Mouse (Mus musculus) retina, postnatal 1 day (tissue): Measurements from ENCODE around the gene Hoxd1.

Experiments used
- DNase-seq: peaks from one replicate; pipeline ENCODE4 v3.0.0-alpha.2; 2012

Gene Hoxd1

DNA sequence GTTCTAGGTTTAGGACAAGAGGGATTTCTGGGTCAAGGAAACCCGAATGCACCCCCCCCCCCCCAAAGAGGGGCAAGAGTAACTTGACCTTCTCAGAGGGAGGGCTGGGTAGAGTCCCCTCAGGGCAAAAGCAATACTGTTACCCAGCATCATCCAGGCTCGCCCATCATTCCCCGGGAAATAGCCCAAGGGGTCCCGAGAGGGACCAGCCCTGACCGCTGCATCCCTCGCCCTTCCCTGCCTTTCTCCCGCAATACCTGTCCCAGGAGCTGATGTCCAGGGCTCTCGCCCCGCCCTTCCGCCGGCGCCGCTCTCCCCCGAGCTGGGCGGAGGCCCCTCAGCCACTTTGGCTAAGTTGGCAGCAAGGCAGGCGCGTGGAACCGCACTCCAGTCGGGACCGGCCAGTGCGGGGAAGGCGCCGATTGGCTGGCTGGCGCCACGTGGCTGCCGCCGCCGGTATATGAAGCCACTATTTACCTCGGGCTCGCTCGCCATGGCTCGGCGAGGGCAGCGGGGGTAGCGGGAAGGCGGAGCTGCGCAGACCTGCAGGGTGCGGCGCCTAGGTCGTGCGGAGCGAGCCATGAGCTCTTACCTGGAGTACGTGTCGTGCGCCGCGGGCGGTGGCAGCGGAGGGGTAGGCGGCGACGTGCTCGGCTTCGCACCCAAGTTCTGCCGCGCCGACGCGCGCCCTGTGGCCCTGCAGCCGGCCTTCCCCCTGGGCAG is at the start of gene Hoxd1:
Gene Hoxd1, plus strand, starts transcription at position 459 of the 723 bp plus-strand sequence.
- peak; percentile 65 for DNase-seq

DNA sequence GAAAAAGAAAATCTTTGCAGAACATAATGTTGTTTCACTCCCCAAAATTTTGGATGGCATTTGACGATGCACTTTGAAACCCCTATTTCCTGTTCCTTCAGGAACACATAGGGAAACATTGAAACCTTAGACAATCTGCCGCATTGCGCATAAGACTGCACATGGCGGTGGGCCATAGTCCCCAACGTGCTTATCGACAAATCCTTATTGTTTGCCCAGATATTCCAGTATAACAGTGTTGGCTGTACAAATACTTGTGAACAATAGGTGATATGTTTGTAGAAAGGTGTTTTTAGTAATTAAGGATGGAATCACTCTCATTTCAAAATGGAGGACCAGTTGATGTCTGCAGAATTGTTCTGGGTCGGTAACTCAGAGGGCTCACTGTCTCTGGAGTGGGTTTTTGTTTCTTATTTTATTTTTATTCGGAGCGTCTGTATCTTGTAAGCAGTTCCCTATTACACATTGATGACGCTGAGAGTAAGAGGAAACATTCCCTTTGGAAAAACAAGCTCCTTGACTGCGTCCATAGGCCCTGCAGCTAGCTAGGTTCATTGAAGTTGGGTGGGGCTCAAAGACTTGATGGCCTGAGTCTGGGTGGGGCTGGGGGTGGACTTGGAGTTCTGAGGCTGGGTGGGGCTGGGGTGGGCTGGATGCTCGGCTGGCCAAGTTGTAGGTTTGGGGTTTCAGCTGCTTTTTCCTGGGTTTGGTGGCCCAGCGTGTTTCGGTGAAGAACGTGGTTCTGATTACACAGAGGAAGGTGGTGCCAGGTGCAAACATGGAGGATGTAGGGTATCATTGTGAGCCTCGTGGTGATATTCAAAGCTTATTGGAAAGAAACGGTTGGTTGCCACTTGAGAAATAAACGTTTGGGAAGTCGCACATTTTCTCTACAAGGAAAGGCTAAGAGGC is 49.3 kb upstream of the Hoxd1 start:
- no peak for DNase-seq

DNA sequence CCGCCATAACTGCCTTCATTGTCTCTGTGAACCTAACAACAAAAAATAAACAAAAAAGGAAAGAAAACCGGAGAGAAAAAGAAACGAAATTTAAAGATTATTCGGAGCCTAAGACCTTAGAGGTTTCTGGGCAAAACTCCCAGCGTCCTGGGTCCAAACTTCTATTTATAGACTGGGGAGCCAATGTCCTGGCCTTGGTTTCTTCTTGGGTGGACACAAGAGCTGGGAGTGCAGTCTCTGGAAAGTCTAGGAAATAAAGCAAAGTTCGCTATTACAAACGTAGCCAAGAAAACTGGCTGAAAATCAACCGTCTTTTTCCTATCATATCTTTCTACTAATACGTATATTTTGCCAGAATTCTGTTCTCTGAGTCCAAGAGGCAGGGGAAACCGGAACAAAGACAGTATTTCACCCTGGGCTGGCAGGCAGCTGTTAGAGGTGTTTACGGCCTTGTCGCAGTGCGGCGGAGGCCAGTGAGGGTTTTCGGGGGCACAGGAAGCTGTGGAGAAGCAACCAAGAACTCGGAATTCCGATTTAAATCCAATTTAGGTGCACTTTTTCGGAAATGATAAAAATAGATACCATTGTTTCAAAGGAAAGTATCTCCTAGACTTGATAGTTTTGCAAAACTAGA is 48.5 kb upstream of the Hoxd1 start:
- DNase-seq: no peak

DNA sequence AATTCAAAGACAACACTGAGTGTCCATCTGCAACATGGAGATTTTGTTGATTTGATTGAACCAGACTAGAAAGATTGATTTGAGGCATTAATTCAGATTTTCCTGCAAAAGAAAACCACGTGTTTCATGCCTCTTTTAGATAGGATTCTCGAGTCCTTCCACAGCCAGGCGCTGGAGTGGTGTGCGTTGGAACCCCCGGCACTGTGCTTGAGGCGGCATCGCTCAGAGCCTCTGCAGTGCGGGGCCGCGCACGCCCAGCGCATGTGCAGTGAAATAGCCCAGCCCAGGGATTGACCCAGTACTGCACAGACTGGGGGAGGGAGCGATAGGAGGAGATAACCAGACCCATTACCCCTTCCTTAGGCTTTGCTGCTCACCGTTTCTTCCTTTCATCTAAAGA is 47.9 kb upstream of the Hoxd1 start:
- DNase-seq: no peak

DNA sequence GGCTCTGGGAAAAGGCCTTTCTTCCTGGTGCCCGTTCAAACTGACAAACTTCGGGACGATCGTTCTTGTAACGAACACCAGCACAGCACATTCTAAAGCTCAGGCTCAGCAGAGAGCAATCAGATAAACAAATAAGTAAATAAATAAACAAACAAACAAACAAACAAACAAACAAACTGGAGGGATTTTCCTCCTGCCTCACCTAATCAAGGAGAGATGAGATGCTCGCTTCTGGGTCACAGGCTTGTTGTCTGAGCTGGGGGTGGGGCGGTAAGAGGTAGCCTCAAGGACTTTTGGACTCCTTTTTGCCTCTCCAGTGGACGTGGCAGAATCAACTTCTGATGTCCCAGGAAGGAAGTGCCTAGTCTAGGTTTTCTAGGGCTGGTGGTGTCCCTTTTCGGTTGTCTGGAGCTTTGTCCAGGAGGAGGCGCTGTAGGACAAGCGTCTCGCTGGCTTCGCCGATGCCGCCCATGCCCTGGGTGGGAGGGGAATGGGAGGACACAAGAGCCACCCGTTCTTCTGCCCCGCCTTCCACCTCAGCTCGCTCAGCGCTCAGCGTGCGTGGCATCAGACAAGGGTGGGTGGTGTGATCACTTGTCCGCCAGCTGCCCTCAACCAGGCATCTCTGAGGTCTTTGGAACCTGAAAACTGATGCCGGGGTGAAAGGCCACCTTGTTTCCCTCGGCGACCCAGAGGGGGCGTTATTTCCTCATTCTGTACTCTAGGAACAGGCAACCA is 47.1 kb upstream of the Hoxd1 start:
- peak; percentile 91 for DNase-seq

DNA sequence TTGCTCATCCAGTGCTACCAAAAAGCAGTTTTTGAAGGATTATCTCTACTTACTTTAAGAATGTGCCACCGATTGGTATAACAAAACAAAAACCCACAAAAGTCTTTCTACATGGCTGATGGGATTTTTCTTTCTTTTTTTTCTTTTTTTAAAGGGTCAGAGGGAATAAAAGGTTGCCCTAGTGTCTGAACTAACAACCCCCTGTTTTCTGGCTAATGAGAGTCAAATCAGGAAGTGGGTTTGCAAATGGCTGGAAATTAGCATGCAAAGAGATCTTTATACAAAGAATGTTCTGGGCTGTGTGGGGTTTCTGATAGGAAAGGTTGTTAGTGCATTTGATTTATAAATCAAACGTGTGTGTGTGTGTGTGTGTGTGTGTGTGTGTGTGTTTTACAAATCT is 42.4 kb upstream of the Hoxd1 start:
- no peak for DNase-seq

DNA sequence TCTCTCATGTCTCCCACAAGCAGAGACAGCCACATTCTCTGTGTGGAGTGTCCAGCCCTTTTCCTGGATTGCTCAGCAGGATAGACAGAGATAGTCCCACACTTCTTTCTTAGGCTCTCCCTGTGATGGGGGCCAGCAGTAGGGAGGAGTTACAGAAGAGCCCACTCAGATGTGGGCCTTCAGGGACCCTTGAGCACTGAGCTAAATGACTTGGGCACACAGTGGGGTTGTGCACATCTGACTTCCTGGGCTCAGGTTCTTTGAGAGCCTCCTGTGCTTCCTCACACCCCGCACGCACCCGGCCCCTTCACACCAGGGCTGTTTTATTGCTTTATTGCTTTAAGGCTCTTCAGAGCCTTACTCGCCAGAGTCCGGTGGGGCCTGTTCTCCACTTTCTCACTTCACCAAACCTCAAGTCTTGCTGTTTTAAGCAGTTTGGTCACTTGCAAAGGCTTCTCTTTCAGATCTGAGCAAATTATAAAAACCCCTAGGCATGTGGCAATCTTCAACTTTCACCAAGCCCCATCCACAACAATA is 41.8 kb upstream of the Hoxd1 start:
- DNase-seq: no peak

DNA sequence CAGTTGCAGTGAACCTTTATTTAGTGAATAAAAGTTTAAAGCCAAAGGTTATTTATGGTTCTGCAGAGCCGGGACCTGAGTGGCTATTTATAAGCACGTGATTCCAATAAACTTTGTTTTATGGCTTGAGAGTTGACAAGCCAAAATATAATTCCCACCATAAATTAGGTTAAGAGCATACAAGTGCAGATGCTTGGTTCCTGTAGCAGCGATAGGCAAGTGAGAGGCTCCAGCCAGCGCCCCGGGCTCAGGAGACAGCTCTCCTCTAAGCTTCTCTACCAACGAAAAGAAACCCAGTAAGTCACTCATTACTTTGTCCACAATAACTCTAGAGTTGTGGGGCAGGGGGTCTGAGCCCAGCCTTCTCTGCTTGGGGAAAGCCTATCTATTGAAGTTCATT is 40.9 kb upstream of the Hoxd1 start:
- DNase-seq: no peak

DNA sequence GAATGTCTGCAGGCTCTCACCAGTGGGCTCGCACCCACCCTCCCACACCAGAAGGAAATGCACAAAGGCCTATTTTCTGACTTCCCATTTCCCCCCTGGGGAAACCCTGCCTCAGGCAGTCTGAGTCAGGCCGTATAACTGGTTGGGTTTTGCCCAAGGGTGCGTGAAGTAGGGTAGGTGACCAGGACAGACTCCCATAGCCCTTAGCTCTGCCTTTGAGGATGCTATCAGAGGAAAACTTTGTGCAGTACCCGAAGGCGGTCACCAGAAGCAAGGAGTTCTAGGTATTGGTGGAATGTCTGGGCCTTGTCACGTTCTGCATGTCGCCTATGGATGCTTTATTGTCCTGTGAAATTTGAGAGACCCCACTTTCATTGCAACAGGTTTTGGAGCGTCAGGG is 39.8 kb upstream of the Hoxd1 start:
- no peak for DNase-seq

DNA sequence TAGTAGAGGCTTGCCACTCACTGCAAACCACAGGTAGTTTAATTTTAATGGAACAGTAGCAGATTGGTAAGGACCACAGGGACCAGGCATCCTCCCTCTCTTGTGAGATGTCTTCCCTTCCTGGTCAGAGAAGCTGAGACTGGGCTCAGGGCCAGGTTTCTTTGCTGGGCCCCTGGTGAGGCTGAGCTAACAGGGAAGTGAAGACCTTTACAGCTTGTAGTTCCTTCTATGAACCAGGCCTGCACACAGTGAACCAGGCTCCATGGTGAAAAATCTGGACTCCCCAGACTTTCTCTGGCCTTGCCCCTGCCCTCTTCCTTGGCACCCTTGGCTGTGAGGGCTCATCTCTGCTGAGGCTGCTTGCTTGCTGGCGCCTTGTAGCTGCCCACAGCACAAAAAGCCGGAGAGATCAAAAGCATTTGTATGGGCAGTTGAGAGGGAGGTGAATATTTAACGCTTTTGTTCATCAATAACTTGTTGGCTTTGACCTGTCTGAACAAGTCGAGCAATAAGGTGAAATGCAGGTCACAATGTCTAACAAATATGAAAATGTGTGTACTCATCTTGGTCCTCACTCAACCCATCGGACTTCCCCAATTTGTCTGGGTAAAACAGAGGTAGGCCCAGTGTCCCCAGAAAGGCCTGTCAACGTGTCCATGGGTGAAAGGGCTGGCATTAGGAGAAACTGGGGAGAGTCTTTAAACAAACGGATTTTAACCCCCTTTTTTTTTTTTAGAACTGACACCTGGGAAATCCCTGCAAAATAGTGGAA is 38.4 kb upstream of the Hoxd1 start:
- no peak for DNase-seq

DNA sequence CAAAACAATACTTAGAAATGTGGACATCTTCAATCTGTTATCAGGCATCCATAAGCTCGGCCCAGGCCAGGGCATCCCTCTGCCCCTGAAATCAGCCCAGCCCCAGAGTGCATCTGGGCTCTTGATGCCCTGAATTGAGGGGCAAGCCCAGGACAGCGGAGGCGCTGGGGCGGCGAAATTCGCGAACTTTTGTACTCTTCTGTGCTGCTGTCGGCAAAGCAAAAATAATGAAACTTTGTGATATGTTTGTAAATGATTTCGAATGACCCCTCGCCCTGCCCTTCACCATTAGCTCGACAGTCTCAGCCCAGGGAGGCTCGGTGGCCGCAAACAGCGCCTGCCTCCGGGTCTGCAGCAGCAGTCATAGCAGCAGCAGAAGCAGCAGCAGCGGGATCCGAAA is 37.6 kb upstream of the Hoxd1 start:
- no peak for DNase-seq

DNA sequence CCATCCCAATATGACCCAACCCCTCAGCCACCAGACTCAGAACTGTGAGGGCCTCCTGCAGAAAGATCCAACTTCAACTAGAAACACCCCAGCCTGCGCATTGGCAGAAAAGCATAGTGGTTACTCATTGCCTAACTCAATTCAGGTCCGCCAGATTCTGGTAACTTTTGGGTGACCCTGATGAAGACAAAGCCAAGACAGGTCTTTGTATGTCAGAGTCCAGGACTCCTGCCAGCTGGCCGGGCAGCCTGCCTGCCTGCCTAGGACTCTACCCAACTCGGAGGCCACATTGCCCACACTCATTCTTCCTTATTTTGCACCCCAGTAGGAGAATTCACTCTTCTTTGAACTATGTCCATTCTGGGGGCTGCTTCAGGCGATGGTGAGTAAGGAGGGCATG is 36.2 kb upstream of the Hoxd1 start, which contains the start of gene Gm28230:
Gene Gm28230, plus strand, starts transcription at position 178 of the 400 bp plus-strand sequence.
- DNase-seq: no peak

DNA sequence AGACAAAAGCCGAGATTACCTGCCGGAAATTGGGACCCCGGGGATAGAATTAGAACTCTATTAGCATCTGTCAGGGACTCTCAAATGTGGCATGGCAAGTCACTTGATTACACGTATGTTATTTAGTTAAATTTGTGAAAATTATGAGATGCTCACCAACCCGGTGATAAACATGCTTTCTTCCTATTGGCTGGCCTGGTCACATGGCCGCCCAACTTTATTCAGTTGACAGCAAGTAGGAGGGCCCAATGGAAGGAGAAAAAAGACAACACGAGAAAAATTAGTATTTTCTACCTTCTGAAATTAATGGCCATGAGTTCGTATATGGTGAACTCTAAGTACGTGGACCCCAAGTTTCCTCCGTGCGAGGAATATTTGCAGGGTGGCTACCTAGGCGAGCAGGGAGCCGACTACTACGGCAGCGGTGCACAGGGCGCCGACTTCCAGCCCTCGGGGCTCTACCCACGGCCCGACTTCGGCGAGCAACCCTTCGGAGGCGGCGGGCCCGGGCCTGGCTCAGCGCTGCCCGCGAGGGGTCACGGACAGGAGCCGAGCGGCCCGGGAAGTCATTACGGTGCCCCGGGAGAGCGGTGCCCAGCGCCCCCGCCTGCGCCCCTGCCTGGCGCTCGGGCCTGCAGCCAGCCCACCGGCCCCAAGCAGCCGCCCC is 35.7 kb upstream of the Hoxd1 start:
- no peak for DNase-seq

DNA sequence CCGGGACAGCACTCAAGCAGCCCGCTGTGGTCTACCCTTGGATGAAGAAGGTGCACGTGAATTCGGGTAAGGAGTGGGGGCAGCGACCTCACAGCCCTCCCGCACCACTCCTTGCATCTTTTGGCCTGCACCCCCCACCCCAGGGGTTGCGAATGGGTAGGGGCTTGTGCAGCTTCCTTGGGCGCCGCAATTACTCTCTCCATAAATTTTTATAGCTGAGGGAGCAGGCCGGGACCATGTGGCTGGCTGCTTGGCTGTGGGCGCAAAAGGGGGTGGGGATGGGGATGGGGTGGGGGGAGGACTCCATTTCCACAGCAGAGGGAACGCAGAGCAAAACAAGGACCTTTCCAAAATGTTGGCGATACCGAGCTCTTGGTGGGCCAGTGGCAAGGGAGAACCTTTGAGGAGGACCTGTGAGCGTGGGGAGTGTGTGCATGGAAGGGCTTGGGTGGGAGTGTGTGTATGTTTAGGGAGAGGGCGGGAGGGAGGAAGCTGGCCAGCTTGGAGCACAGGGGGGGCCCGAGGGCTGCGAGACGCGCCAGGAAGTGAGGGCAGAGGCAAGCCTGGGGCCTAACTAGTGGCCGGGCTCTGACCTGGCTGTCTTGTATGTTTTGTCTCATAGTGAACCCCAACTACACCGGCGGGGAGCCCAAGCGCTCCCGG is 35.0 kb upstream of the Hoxd1 start:
- DNase-seq: no peak

DNA sequence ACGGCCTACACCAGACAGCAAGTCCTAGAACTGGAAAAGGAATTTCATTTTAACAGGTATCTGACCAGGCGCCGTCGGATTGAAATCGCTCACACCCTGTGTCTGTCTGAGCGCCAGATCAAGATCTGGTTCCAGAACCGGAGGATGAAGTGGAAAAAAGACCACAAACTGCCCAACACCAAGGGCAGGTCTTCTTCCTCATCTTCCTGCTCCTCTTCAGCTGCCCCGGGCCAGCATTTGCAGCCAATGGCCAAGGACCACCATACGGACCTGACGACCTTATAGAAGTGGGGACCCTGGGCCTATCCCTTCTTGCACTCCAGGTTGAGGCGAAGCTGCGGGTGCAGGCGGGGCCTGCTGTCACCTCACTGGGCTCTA is 34.5 kb upstream of the Hoxd1 start:
- no peak for DNase-seq

DNA sequence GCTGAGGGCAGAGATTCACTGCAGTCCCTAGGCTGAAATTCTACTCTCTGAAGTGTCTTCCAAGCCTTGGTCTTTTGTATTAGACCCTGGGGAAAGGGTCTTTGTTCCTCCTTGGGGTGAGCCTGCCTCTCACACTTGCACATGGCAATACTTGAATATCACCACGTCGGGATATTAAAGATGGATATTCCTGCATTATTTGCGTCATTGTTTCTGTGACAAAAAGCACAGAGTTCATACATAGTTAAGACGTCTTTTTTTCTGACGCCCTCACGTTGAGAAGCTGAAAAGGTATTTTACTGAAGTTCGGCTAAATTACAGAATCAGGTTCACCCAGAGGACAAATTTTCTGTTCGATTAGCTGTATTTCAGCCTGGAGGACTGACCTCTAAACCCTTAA is 32.4 kb upstream of the Hoxd1 start:
- DNase-seq: no peak

DNA sequence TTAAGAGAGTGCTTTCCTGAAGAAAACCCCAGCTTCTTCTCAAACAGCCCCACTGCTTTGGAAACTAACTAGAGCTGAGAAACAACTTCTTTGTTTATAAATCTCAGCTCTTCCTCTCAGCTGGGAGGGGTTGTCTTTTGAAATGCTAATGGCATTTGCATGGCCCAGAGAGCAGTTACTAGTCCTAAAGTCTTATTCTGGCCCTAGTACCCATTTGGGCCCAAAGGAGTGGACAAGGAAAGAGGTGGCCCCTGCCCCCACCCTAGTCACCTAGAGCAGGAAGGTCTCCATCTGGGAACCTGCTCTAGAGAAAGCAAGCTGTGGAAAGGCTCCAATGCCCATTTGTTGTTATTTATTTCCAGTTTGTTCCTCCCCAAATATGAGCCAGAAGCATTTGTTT is 31.7 kb upstream of the Hoxd1 start:
- DNase-seq: no peak

DNA sequence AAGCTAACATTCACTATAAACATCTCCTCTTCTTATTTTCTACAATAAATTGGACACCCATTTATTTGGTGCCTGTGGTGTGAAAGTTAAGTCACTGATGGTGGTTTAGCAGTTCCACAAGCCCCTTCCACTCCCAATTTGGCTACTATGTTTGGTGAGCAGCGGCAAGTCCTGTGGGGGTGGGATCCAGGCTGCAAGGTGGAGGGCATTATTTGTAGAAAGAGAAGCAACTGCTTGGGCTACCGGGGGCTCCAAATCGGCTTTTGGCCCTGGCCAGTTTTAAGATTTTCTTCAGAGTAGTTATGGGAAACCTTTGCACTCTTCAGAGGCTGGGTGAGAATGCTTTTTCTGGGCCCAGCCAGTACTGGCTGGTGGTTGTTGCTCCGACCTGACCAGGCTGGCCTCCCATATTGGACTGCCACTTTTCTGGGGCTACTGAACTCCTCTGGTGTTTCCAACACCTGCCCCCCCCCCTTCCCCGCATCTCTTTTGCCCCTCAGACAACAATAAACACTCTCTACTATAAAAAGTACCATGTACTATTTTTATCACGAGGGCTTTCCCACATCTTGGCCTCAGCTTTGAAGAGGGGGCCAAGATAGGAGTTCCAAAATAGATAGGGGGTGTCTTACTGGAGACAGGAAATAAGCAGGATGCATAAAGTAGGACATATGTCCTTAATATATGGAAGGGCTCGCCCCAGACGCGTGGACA is 30.8 kb upstream of the Hoxd1 start:
- DNase-seq: no peak

DNA sequence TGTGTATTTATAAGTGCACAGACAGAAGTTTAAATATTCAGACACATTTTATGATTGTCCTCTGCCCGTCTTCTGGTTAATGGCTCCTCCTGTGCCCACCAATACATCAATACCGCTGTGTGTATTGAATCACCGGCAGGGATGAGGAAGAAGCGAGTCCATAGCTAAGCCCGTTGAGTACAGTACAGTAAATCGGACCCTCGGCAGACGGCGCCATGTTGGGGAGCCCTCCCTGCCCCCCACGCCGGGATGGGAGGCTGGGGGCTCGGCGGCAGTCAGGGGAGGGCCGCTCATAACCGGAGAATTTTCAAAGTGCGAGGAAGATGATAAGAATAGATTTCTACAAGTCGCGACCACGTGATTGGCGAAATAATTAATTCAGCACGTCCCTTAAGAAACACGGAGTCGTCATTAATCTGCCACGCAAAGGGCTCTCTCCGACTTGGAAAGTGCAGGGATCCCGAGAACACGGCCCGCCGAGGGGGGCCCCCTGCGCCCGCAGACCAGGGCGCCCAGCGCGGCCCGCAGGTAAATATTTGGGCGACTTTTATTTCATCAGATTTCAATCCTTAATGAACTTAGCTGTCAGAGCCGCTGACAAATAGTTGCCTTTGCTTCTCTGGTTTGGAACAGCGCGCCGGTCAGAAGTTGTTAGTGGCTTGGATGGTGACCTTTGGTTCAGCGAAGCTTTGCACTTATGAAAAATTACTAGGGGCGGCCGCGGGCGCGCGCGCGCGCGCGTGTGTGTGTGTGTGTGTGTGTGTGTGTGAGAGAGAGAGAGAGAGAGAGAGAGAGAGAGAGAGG is 30.1 kb upstream of the Hoxd1 start:
- DNase-seq: no peak
